ENCODE assay signal across 17 mouse cellular contexts in the genomic region with DNA sequence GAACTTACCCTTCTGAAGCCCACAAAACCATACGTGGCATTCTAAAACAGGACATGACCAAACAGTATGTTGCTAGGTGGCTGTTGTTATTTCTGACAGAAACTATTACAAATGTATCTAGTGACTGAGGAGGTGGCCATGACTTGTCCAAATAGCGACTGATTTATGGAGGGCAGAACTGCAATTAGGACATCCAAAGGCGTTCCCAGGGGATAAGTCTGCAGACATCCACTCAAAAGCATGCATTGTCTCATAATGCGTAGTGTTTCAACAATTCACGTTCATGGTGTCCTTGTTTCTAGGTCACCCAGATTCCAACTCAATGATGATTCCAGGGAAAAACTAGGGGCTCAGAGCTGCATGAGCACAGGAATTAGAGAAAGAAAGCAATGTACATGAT. TPM values are rescaled to one million over a fixed set of nuclear protein-coding genes. Genes with fewer than 3 reads are reported as not detected.
"Had no signal": no experiment of that assay in that cellular context is flagged by ENCODE, and none has a peak within 500 bp of the region (broad histone marks: within the 10 kb centered on the region; RNA-seq: fewer than 3 reads in every experiment).

No protein-coding gene starts in this region.

- H3K4me1 ChIP-seq: liver, embryonic 13.5 days; neural tube, embryonic 15.5 days had no signal

- H3K36me3 ChIP-seq: limb, embryonic 12.5 days; liver, embryonic 13.5 days; lung, embryonic 15.5 days; neural tube, embryonic 15.5 days had no signal

- H3K27ac ChIP-seq: layer of hippocampus, adult 2 months; limb, embryonic 12.5 days; liver, embryonic 13.5 days; lung, embryonic 15.5 days; macrophage; neural tube, embryonic 15.5 days; stomach, postnatal 0 days had no signal

- DNase-seq: kidney, adult 8-10 months; kidney, postnatal 36 days; liver; liver, embryonic 13.5 days; liver, postnatal 0 days; lung, postnatal 14 days; midbrain, embryonic 14.5 days; thymus, adult 18-20 months; thymus, postnatal 14 days had no signal

- H3K27me3 ChIP-seq: limb, embryonic 12.5 days; liver, embryonic 13.5 days; lung, embryonic 15.5 days; megakaryocyte, embryonic 14.5 days; neural tube, embryonic 15.5 days had no signal

- H3K9me3 ChIP-seq: limb, embryonic 12.5 days; liver, embryonic 13.5 days; lung, embryonic 15.5 days; megakaryocyte, embryonic 14.5 days; neural tube, embryonic 15.5 days had no signal

- H3K4me3 ChIP-seq: layer of hippocampus, adult 2 months; limb, embryonic 12.5 days; liver, embryonic 13.5 days; lung, embryonic 15.5 days; megakaryocyte, embryonic 14.5 days; myocyte; neural tube, embryonic 15.5 days had no signal

RNA-seq across cellular contexts. Expression of a gene that starts 50.1 kb away (rescaled TPM):
- polyA plus RNA-seq: liver, embryonic 13.5 days; liver, postnatal 0 days; macrophage; midbrain, embryonic 14.5 days had no signal
